Mouse (Mus musculus): ENCODE data around the gene Fbln1.

The Fbln1 gene

DNA sequence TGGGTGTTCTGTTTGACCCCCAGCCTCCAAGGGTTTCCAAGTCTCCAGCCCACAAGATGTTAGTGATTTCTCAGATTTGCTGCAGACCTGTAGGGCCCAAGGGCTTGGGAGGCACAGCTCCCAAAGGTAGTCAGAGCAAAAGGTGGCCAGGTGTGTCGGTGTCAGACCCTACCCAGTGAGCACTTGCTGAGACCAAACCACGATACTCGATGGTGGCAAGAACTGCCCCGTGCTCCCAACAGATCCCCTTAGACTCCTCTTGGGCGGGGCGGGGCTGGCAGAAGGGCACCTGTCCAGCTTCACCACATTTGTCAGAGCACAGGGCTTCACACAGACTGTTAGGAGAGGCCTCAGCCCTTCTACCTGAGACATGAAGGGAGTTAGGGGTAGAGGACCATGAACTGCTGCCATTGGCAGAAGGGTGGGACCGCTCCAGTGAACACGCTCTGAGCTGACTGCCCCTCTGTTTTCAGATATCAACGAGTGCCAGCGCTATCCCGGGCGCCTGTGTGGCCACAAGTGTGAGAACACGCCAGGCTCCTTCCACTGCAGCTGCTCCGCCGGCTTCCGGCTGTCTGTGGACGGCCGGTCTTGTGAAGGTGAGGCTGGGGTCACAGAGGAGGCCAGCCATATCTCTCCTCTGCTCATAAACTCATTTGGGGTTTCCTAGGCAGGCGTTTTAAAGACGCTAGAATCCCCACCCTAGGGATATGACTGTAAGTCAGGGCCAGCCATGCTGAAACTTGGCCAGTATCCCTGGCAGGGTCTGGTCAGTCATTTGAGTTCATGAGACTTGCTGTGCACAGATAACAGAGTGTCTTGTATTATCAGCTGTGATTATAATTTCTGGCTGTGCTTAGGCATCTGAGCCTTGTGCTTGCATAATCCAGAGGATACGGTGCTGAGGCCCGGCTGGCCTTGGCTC lies 33.3 kb downstream of the Fbln1 start:
- no peak for DNase-seq (ENCODE audit: low read depth, low spot score)

DNA sequence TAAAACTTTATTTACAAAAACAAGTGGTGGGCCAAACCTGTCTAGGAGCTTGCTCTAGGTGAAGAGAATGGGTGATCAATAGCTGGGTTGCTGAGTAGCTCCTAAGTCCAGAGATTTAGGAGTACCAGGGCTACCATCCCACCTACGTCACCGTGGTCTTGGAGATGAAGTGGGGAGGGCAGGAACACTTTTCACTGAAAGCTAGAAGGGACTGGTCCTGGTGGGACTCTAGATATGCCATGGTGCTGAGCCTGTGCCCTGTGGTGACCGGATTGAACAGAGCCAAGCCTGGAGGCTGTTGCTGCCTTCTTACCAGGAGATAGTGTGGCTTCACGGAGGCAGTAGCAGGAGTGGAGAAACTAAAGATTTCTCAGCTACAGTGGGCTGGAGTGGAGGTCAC lies 34.3 kb downstream of the Fbln1 start:
- DNase-seq (ENCODE audit: low read depth, low spot score): no peak

DNA sequence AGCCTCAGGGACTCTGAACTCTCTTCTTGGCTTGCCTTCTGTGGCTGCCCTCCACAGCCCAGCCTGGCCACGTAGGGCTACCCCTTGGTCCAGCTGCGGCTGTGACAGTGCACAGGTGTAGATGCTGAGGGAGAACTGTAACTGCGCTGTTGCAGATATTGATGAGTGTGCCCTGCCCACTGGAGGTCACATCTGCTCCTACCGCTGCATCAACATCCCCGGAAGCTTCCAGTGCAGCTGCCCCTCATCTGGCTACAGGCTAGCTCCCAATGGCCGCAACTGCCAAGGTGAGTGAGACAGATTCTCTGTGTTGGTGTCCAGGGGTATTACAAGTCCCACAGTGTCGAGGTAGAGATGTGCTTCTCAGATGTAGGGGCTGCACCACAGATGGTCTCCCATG lies 36.1 kb downstream of the Fbln1 start:
- no peak for DNase-seq (ENCODE audit: low read depth, low spot score)

DNA sequence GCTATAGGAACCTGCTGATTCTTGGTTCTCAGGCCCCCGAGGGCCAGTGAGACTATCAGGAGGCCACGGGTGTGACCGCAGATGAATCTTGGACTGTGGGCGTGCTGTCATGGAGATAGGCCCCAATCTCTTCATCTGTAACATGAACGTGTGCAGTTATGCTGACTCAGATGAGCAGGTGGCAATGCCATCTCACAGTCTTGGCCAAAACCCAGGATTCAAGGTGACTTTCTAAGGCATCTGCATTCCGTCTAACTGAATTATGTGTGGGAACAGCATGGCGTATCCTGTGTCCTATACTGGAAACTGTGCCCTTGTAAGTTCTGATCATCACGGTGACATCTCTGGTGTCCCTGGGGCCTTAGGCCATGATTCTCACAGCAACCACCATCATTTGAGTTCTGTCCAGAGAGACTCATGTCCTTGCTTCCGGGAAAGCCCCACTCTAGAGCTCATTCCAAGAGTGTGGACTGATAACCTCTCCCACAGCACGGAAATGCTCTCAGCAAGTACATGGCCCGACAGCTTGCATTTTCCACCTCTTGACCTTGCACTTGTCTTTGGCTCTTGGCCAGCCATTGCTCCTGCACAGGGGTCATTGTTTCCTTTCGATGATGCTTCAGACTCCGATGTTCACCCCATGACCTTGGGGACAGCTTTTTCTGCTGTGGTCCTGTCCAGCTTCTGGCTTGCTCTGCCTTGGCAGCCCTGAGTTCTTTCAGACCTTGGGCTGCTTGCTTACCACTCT lies 38.8 kb downstream of the Fbln1 start:
- no peak for DNase-seq (ENCODE audit: low read depth, low spot score)

DNA sequence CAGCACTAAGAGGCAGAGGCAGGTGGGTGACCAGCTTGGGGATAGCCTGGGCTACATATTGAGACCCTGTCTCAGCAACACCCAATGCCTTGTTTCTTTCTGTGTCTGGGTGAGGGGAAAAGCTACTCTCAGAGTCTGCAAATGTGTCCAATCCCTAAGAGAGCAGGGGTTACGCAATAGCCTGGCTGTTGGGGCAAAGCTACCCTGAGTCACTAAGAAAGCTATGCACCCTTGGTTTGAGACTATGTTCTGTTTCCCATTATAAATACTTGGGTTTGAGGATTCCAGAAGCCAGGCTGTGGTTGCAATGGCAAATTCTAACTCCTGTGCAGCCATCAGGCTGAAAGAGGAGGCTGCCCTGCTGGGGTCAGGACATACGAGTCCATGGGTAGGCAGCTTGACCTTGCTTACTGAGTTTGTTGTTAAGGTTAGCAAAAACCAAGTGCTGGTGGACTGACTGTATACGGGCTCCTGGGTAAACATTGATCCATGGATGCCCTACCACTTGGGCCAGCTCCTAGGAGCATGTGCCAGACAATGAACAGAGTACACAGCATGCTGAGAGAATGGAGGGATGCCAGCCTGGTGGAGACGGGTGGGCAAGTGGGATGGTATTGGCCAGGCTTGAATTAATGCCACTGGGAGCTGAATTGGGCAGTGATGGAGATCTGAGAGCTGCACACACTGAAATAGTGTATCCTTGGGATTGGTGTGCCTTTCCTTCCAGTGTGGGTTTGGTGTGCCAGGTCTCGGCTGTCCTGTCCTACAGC lies 39.7 kb downstream of the Fbln1 start:
- DNase-seq (ENCODE audit: low read depth, low spot score): no peak

DNA sequence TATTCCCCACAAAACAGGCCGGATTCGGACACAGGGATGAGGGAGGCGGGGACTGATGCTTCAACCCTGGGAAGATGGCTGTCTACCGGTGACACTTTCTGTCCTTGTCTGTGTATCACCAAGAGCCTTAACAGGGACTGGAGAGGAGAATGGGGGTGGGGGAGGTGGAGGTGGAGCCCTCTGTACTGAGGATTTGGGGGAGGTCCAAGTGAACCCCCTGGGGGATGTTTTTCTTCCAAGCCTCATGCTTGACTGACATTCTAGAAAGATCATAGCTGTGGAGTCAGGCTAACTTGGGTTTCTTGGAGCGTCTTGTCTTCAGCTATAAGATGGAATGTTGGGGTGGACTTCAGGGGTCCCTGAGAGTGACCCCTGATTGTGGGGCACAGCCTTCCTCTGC lies 40.3 kb downstream of the Fbln1 start:
- no peak for DNase-seq (ENCODE audit: low read depth, low spot score)

DNA sequence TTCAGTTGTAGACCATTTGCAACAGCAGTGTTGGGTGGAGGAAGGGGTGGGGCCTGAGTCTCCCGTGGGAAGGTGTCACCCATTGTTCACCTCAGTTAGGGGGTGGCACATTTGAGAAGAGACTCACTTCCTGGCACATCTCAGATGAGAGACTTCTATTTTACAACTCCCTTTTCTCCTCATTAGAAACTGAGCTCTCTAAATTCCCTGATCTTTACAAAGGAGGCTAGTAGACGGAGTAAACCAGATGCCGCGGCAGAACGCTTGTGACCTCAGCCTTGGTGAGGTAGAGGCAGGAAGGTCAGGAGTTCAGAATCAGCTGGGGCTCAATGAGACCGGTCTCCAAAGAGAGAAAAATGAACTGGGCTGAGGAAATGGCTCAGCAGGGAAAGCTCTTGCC lies 41.2 kb downstream of the Fbln1 start:
- DNase-seq (ENCODE audit: low read depth, low spot score): no peak

DNA sequence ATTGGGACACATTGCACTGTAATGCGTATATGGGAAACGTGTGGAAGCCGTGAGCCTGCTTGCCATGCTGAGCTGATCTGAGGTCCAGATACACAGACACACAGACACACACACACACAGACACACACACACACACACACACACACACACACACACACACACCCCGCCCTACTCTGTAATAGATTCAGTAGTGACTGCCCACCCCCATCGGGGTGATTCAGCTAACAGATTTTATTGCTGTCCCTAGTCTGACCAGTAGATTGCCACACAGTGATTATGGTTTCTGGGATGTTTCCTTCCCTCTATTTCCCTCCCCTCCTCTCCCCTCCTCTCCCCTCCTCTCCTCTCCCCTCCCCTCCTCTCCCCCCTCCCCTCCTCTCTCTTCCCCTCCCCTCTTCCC lies 42.6 kb downstream of the Fbln1 start:
- DNase-seq (ENCODE audit: low read depth, low spot score): no peak

DNA sequence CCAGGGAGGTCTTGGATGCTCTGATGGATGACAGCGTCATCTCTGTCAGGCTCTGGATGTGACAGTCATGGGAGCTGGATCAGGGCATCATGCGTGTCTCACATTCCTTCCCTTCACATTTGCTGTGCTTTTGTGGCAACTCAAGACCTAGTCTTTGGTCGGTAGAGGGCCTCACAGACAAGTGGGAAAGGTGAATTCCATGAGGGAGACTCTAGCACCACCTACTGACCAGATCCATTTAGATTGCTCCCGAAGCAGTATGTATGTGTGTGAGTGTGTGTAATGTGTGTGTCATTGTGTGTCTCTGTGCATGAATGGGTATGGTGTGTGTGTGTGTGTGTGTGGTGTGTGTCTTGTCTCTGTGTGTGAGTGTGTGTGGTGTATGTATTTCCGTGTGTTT lies 43.5 kb downstream of the Fbln1 start:
- peak; percentile 85 for DNase-seq (ENCODE audit: low read depth, low spot score)

DNA sequence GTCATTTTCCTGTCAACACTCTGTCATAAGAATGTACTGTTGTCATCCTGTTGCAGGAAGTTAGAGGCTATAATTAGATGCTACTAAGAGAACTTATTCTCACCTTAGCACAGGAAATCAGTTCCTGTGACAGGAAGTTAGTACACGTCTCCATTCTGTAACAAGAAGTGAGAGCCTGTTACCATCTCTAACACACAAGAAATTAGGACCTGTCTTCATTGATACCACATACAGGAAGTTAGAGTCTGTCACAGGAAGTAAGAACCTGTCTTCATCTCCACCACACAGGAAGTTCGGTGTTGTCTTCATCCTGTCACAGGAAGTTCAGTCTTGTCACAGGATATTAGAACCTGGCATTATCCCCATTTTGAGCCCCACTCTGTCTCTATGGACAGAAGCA lies 44.7 kb downstream of the Fbln1 start:
- DNase-seq (ENCODE audit: low read depth, low spot score): no peak

DNA sequence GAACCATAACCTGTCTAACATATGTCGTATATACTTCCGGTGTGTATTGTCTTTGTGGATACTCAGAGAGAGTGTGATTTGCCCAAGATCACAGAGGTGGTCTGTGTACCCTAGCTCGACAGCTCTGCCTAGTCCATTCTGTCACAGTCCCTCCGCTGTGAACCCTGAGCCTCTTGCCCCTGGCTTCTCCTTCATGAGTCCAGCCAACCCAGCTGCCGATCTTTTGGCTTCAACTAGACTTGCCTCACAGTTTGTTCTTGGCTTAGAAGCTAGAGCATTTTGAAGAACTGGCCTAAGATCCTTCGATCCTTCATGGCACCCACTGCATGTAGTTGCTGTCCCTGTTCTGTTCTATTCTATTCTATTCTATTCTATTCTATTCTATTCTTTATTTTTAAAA lies 46.7 kb downstream of the Fbln1 start:
- DNase-seq (ENCODE audit: low read depth, low spot score): no peak

DNA sequence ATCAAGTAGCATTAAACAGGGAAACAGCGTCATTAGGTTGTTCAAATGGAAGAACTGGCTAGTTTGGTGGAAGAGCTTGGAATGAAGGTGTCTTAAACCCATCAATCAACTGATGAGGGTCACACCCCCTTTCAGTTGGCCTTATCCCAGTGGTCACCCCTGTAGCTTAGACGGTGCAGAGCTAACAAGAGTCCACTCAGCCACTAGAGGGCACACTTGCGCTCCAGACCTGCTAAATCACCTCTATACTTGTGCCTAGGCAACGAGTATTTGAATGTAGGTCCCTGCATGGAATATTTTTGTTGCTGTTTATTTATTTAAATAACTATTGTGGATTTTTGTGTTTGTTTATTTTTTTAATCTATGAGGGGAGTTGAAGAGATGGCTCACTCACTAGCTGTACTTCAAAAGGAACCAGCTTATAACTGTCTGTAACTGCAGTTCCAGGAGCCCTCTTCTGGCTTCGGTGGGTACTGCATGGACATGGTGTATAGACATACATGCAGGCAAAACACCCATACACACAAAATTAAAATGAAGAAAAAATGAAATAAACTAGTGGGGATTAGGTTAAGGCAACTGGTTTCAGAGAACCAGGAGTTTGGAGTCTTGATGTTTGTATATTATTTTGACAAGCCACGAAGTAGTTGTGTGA lies 52.2 kb downstream of the Fbln1 start:
- no peak for DNase-seq (ENCODE audit: low read depth, low spot score)

DNA sequence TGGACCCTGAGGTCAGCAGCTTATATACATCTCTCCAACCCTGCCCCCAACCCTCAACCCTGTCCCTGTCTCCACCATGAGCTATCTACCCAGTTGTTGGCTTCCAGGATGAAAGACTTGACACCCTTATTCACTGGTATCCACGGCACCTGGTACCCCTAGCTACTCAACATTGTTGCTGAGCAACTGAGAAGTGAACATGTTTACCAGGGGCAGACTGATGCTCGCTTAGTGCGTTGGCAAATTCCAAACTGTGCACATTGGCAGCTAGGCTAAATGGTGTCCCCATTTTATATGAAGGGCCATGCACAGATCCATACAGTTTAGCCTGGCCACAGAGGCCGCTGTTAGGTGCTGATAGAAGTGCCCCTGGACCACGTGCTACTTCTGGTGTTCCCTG lies 57.1 kb downstream of the Fbln1 start:
- DNase-seq (ENCODE audit: low read depth, low spot score): no peak

DNA sequence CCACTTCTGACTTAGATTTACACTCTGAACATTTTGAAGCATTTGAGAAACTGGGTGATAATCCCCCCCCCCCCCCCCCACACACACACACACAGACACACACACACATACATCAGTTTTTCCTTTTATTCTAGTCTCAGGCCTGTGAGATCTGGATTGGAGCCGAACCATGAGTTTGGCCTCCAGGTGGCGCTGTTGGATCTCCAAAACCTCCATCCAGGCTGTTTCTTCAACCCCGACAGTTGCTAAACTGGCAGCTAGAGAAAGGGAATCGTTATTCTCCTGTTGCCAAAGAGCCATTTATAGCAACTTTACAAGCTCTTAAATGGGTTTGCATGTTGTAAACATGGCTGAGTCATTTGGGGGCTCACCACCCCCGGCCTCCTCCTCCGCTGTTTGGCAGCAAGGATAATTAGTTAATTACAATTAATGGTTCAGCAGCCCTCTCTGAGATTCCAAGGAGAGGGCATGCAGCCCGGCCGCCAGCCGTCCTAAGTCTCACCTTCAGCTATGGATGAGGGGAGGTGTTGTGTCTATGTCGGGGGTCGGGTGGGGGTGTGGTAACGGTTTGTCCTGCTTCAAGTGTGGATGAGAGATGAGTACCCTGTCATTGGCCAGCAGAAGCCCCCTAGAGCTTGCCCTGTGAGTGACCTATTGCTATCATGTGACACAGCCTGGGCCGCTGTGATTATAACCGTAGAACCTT lies 61.1 kb downstream of the Fbln1 start:
- peak; percentile 72 for DNase-seq (ENCODE audit: low read depth, low spot score)

DNA sequence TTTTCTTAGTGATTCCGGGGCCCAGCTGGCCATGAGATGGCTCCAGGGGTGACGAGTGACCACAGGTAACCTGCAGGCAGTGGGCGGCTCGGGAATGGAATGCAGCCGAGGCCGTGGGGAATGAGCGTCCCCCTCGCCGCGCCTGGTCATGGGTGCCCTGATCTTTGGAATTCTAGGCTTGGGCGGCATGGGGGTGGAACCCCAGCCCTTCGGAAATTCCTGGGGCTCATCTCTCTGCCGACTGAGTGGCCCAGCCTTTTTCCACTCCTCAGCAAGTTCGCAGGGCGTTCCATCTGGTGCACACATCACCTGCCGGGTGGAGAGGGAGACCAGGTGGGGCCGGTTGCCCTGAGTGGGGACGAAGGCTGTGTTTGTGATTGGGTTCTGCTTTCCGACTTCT lies 62.1 kb downstream of the Fbln1 start:
- DNase-seq (ENCODE audit: low read depth, low spot score): no peak

DNA sequence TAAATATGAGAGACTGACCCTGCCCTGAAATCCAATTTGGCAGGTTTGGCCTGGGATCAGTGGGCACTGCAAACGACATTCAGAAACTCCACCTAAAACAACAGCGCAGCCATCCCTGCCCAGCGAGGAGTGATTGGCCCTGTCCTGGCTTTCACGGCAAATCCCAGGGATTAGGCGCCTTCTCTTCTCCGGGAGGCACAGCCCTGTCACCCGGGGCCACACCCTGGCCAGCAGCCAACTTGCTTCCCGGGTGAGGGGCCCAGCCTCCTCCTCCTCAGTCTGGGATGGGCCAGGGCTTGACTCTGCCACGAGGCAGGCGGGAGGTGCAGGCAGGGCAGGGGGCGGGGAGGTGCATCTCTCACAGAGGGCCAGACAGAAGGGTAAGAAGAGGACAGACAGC lies 67.2 kb downstream of the Fbln1 start:
- DNase-seq (ENCODE audit: low read depth, low spot score): no peak

DNA sequence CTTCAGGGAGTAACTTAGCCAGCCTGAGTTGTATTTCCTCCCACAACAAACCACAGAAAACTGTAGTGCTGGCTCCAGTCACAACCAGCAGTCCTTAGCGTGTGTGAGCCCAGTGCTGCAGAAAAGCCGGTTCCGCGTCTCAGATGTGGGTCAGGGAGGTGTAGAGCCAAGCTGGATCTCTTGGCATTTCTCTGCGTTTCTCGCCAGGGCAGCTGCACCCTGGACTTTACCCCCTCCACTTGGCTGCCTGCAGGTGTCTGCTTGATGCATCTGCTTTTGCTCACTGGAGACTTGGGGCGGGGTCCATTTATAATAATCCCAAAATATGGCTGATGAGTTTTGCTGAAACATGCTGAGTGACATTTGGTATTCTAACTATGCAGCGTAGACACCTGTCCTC lies 71.5 kb downstream of the Fbln1 start:
- no peak for DNase-seq (ENCODE audit: low read depth, low spot score)

DNA sequence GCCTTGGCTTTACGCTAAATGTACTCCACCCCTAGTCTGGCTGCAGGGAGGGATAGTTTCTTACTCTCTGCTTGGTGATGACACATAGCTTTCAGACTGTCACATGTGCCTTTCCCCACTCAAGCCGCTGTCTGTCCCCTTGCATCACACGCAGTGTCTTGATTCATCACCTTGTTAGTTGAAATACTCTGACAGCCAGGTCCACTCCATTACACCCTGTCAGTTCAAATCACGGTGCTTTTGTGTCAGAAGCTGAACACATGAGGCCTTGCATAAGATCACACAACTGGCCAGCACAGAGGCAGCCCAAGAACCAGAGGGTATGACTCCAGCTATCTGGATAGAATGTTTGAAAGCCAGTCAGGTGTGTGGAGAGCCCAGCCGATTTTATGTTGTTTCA lies 73.2 kb downstream of the Fbln1 start:
- no peak for DNase-seq (ENCODE audit: low read depth, low spot score)

DNA sequence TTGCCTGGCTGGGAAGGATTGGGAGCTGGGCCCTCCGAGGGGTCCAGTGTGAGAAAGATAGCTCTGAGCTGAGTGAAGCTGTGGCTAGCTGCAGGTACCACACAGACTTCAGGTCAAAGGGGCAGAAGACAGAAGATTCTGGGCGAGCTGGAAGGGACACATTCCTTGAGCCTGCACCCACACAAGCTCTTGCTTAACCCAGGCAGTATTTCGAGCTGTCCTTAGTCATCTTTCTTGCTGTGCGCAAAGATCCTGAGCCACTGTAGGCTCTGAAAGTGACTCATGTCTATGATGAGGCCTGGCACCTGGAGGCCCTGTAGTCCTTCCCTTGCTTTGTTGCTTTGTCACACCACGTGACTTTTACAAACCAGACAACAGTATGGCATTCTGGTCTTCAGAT lies 76.3 kb downstream of the Fbln1 start:
- DNase-seq (ENCODE audit: low read depth, low spot score): no peak

DNA sequence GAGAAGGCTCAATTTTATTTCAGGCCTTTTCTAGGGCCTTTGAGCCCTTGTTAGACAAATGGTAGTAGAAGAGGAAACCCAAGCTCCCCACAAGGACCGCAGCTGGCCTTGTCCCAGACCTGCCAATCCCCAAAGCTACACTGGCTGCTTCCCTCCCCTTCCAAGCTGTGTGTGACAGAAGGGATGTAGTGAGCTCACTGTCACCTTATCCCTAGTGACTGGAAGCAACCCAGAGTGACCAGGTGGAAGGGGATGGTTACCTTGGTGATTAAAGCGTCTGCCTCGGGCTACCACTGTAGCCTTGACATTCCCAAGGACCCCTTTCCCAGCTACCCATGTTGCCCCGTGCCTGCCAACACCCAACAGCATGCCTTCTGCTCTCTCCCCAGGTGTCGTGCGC lies 78.9 kb downstream of the Fbln1 start:
- DNase-seq (ENCODE audit: low read depth, low spot score): no peak

DNA sequence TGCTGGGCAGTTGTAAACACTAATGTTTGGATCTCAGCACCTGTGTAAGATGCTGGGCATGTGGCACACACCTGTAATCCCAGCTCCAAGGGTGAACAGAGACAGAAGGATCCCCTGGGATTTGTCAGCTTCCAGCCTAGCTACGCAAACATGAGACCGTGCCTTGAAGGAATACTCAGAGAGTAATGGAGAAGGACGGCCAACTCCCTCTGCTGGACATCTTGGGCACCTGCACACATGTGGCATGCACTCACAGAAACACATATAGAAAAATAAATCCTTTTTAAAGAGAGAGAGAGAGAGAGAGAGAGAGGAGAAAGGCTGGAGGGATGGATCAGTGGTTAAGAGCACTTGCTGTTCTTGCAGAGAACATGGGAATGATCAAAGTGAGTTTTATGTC lies 88.9 kb downstream of the Fbln1 start:
- no peak for DNase-seq (ENCODE audit: low read depth, low spot score)

Data from telencephalon, adult 2 months (tissue).